Mouse (Mus musculus) ES-Bruce4 (cell line): ENCODE measurements at regions not wholly inside any gene's neighbourhood (a gene's known extent, or its start where the extent isn't known, plus 50 kb on each side); places are given as distances from the start of the nearest gene placed in this dataset.
"Not testable (repeated sequence)": the region's sequence is repeated elsewhere in the genome, so short reads cannot be mapped to it uniquely, and the experiment has no call there.

ENCODE experiments used
- H3K27ac ChIP-seq: 2 replicates; pipeline ENCODE4 v1.5.1; 2012; ENCODE audit warnings: low read length, inconsistent platforms; ENCODE audit not compliant: insufficient read depth
- H3K27me3 ChIP-seq: 2 replicates; pipeline ENCODE4 v1.6.1; 2012; ENCODE audit warnings: mild to moderate bottlenecking, low read length, inconsistent platforms; ENCODE audit not compliant: control insufficient read depth, poor library complexity, insufficient read depth, severe bottlenecking
- H3K36me3 ChIP-seq: 2 replicates; pipeline ENCODE4 v1.6.1; 2012; ENCODE audit warnings: inconsistent platforms, mild to moderate bottlenecking, low read length, moderate library complexity; ENCODE audit not compliant: control insufficient read depth, poor library complexity, insufficient read depth, severe bottlenecking
- H3K4me1 ChIP-seq: one replicate; pipeline ENCODE4 v1.8.1; 2011; ENCODE audit warnings: low read length; ENCODE audit not compliant: control insufficient read depth, insufficient read depth
- H3K4me3 ChIP-seq: 2 replicates; pipeline ENCODE4 v1.5.1; 2011; ENCODE audit warnings: low read depth, mild to moderate bottlenecking, low read length
- H3K9ac ChIP-seq: 2 replicates; pipeline ENCODE4 v1.6.1; 2012; ENCODE audit warnings: low read depth, mild to moderate bottlenecking, inconsistent platforms; ENCODE audit not compliant: poor library complexity, severe bottlenecking
- H3K9me3 ChIP-seq: replicated peaks from 2 replicates; pipeline ENCODE4 v1.6.1; 2012; ENCODE audit warnings: mild to moderate bottlenecking, low read length, inconsistent platforms; ENCODE audit not compliant: control insufficient read depth, poor library complexity, insufficient read depth, severe bottlenecking
- CTCF ChIP-seq: IDR thresholded peaks from one replicate; pipeline ENCODE4 v1.8.1; 2011; ENCODE audit warnings: low read depth, low read length
- EP300 ChIP-seq: IDR thresholded peaks from 2 replicates; pipeline ENCODE4 v1.6.1; 2011; ENCODE audit warnings: low read depth, low read length; ENCODE audit not compliant: insufficient read depth
- POLR2A ChIP-seq: IDR thresholded peaks from one replicate; pipeline ENCODE4 v1.8.1; 2011; ENCODE audit warnings: low read length; ENCODE audit not compliant: insufficient read depth

GRCm38 (mm10) chr8:98659287-98659686 lies 757.0 kb downstream of the Cdh8 start:
- Histone ChIP-seq H3K36me3 (no peaks in the 10 kb centered on the region), H3K27ac (no peak overlapping the region), H3K4me3 (no peak overlapping the region), H3K4me1 (no peaks in the 10 kb centered on the region), H3K27me3 (no peaks in the 10 kb centered on the region), H3K9me3 (no peaks in the 10 kb centered on the region), H3K9ac (no peak overlapping the region)
- TF ChIP-seq CTCF, result no peak
- TF ChIP-seq POLR2A, result no peak
- TF ChIP-seq EP300, result no peak

GRCm38 (mm10) chr8:98652316-98652715 lies 764.0 kb downstream of the Cdh8 start:
- not testable (repeated sequence) for H3K4me3 ChIP-seq, H3K36me3 ChIP-seq, H3K9me3 ChIP-seq, H3K27me3 ChIP-seq, H3K4me1 ChIP-seq, H3K27ac ChIP-seq, H3K9ac ChIP-seq

GRCm38 (mm10) chr8:98651010-98651409 lies 765.3 kb downstream of the Cdh8 start:
- no peaks in the 10 kb centered on the region for H3K36me3 ChIP-seq
- TF ChIP-seq POLR2A (no peak), CTCF (no peak), EP300 (no peak)
- H3K4me1 ChIP-seq, result no peaks in the 10 kb centered on the region
- H3K9ac ChIP-seq, result no peak overlapping the region
- 0 out of 2 replicates have a peak, but pooled peaks cover 3% of the 10 kb centered on the region for H3K9me3 ChIP-seq
- no peaks in the 10 kb centered on the region for H3K27me3 ChIP-seq
- H3K27ac ChIP-seq, result no peak overlapping the region
- no peak overlapping the region for H3K4me3 ChIP-seq

GRCm38 (mm10) chr8:98628151-98628550 lies 788.1 kb downstream of the Cdh8 start:
- Histone ChIP-seq H3K9me3 (no peaks in the 10 kb centered on the region), H3K4me3 (no peak overlapping the region), H3K27me3 (no peaks in the 10 kb centered on the region), H3K27ac (no peak overlapping the region), H3K9ac (no peak overlapping the region), H3K36me3 (no peaks in the 10 kb centered on the region), H3K4me1 (no peaks in the 10 kb centered on the region)
- TF ChIP-seq CTCF, result no peak
- no peak for TF ChIP-seq POLR2A
- no peak for TF ChIP-seq EP300

- H3K9ac ChIP-seq, result no peak overlapping the region
- no peaks in the 10 kb centered on the region for H3K9me3 ChIP-seq
- H3K36me3 ChIP-seq, result no peaks in the 10 kb centered on the region
- H3K27ac ChIP-seq, result no peak overlapping the region
- H3K4me1 ChIP-seq, result no peaks in the 10 kb centered on the region
- TF ChIP-seq CTCF, result no peak
- TF ChIP-seq EP300, result no peak
- TF ChIP-seq POLR2A, result no peak
- H3K4me3 ChIP-seq, result no peak overlapping the region
- H3K27me3 ChIP-seq, result no peaks in the 10 kb centered on the region
These were observed 802.3 kb downstream of the Cdh8 start for GRCm38 (mm10) chr8:98613834-98614428.

GRCm38 (mm10) chr8:98572597-98573514 lies 843.4 kb downstream of the Cdh8 start:
- Histone ChIP-seq H3K36me3 (no peaks in the 10 kb centered on the region), H3K27ac (no peak overlapping the region), H3K9ac (no peak overlapping the region), H3K4me3 (no peak overlapping the region), H3K27me3 (no peaks in the 10 kb centered on the region; the same call in 1 of the 2 replicates), H3K9me3 (no peaks in the 10 kb centered on the region), H3K4me1 (no peaks in the 10 kb centered on the region)
- TF ChIP-seq CTCF, result no peak
- no peak for TF ChIP-seq POLR2A
- TF ChIP-seq EP300, result no peak
